Mouse (Mus musculus) heart, embryonic 16.5 days (tissue): ENCODE results near the gene Cdrt4. TPM values are rescaled to one million over a fixed set of nuclear protein-coding genes. Genes with fewer than 3 reads are reported as not detected.

Experiments used
- ATAC-seq: fragments of 200-750 bp; cut with Nextera tagmentation; replicated peaks from 2 replicates; pipeline ENCODE4 v1.8.0; 2017; ENCODE audit warnings: moderate number of reproducible peaks; ENCODE audit not compliant: insufficient read depth, low FRiP score; ENCODE audit errors: extremely low read depth
- H3K27ac ChIP-seq: fragments of 300-500 bp; sonication (generic); 2 replicates; pipeline ENCODE4 v1.5.1; 2014; ENCODE audit warnings: mild to moderate bottlenecking, low read length, control low read depth, moderate library complexity
- H3K27me3 ChIP-seq: fragments of 300-500 bp; sonication (generic); 2 replicates; pipeline ENCODE4 v1.6.1; 2014; ENCODE audit warnings: low read length, mixed read lengths; ENCODE audit not compliant: control insufficient read depth, insufficient read depth
- H3K36me3 ChIP-seq: fragments of 300-500 bp; sonication (generic); 2 replicates; pipeline ENCODE4 v1.6.1; 2014; ENCODE audit not compliant: control insufficient read depth, insufficient read depth
- H3K4me1 ChIP-seq: fragments of 300-500 bp; sonication (generic); 2 replicates; pipeline ENCODE4 v1.6.1; 2014; ENCODE audit warnings: low read length, mixed read lengths; ENCODE audit not compliant: control insufficient read depth, insufficient read depth
- H3K4me2 ChIP-seq: fragments of 300-500 bp; sonication (generic); 2 replicates; pipeline ENCODE4 v1.6.1; 2014; ENCODE audit warnings: low read depth, mild to moderate bottlenecking, control low read depth, low read length
- H3K4me3 ChIP-seq: fragments of 300-500 bp; sonication (generic); 2 replicates; pipeline ENCODE4 v1.5.1; 2014; ENCODE audit warnings: mild to moderate bottlenecking, control low read depth, low read length
- H3K9ac ChIP-seq: fragments of 300-500 bp; sonication (generic); 2 replicates; pipeline ENCODE4 v1.6.1; 2014; ENCODE audit warnings: low read length, control low read depth
- H3K9me3 ChIP-seq: fragments of 300-500 bp; sonication (generic); replicated peaks from 2 replicates; pipeline ENCODE4 v1.6.1; 2016; ENCODE audit warnings: low read length; ENCODE audit not compliant: control insufficient read depth
- WGBS: fragments of 180-500 bp; shearing (Covaris S2); extraction: QIAGEN DNeasy Blood & Tissue Kit; methylation state at CpG from one replicate; pipeline ENCODE4 v1.1.7; 2014; 5-methylcytosine and 5-hydroxymethylcytosine counted together
- polyA plus RNA-seq: library from polyadenylated mRNA; unstranded; fragments of >200 nt; fragmentation: Nextera tagmentation; extraction: Ambion mirVana; gene quantifications from 2 replicates; pipeline ENCODE4 v1.2.1, GENCODE M21; 2015

The Cdrt4 gene
- polyA plus RNA-seq, 1 experiment from 2014 or later = 0.41 TPM

DNA sequence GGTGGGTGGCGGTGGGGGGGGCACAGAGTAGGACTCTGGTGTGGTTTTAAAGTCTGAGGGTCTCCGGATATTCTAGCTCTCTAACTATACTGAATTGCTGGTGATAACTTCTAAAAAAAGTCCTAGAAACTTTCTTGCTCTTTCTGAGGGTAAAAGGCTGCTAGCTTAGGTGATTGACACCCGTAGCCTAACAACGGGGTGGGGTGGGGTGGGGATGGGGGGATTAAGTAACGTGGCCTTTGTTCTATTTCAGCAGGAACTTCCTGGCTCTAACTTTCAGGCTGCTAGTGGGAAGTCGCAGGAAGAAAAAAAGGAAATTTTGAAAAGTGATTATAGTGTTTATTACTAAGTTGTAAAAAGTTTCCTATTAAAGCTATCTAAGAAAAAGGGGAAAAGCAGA, 4.8 kb downstream of the Cdrt4 start:
- whole genome bisulfite sequencing = 51% methylated on average over 6 of the region's 6 CpGs
- Histone ChIP-seq H3K4me2 (no peak overlapping the region), H3K9me3 (no peaks in the 10 kb centered on the region), H3K27ac (no peak overlapping the region), H3K4me1 (no peaks in the 10 kb centered on the region), H3K4me3 (no peak overlapping the region), H3K9ac (no peak overlapping the region), H3K36me3 (no peaks in the 10 kb centered on the region), H3K27me3 (no peaks in the 10 kb centered on the region)
- no peak for ATAC-seq

DNA sequence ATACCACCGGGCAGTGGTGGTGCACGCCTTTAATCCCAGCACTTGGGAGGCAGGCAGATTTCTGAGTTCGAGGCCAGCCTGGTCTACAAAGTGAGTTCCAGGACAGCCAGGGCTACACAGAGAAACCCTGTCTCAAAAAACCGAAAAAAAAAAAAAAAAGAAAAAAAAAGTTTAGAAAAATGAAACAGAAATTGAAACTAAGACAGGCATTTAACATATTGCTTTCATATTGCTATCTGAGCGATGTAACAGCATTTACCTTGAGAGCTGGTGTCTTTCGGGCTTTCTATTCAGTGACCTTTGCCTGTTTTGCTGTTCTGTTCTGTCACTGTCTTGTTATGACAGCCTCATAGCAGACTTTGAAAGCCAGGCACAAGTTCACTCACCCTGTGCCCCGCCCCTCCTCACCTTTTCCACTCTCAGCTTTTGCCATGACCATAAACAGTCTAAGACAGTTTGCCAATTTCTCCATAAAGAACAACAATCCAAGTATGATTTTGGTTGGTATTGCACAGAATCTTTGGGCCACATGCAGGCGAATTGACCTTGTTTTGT, 6.7 kb downstream of the Cdrt4 start:
- no peaks in the 10 kb centered on the region for H3K4me1 ChIP-seq
- H3K4me3 ChIP-seq = no peak overlapping the region
- H3K27ac ChIP-seq = no peak overlapping the region
- H3K4me2 ChIP-seq = no peak overlapping the region
- 75% methylated on average over 8 of the region's 8 CpGs for WGBS
- no peaks in the 10 kb centered on the region for H3K27me3 ChIP-seq
- H3K9ac ChIP-seq = no peak overlapping the region
- no peaks in the 10 kb centered on the region for H3K36me3 ChIP-seq
- no peaks in the 10 kb centered on the region for H3K9me3 ChIP-seq
- ATAC-seq = no peak

DNA sequence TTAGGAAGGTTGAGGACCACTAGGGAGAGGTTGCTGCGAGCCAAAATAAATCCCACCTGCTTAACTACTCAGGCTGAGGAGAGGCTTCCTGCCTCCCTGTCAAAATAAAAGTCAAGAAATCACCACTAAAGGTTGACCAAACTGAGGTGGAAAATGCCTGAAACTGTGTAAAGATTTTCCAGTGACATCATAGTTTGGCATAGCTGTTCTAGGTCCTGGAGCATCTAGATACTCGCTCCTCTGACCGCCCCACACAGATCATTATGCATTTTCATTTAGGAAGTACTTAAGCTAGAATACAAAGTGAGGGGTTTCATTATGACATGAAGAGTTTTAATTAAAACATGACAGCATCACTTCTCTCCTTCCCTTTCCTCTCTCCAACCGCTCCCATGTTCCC, 12.3 kb downstream of the Cdrt4 start:
- Histone ChIP-seq H3K4me2 (no peak overlapping the region), H3K36me3 (no peaks in the 10 kb centered on the region), H3K27me3 (no peaks in the 10 kb centered on the region), H3K4me3 (no peak overlapping the region), H3K27ac (no peak overlapping the region), H3K9ac (no peak overlapping the region), H3K9me3 (no peaks in the 10 kb centered on the region), H3K4me1 (peaks cover 16% of the 10 kb centered on the region)
- no peak for ATAC-seq
- WGBS = 64% methylated on average over 4 of the region's 4 CpGs

DNA sequence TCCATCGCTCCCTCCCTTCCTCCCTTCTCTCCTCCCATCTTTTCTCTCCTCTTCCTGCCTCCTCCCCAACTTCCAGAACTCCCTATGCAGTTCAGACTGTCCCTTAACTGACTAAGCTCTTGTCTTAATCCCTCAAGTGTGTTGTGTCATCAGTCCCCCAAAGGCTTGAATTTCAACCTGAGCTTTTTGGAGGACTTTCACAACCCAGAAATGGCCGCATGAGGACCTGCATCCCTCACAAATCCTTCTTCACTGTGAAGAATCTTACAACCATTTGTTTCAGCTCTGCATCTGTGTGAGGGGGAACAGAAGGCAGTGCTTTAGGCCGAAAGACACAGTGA, 15.4 kb downstream of the Cdrt4 start:
- ATAC-seq = no peak
- peak overlapping the region; percentile 90 for H3K27ac ChIP-seq
- peak overlapping the region; percentile 59 for H3K4me2 ChIP-seq
- WGBS = 56% methylated on average over 3 of the region's 3 CpGs
- H3K36me3 ChIP-seq = no peaks in the 10 kb centered on the region
- H3K4me1 ChIP-seq = peaks cover 16% of the 10 kb centered on the region
- no peaks in the 10 kb centered on the region for H3K9me3 ChIP-seq
- peak overlapping the region; percentile 69 for H3K9ac ChIP-seq
- peak overlapping the region; percentile 40 for H3K4me3 ChIP-seq
- no peaks in the 10 kb centered on the region for H3K27me3 ChIP-seq

DNA sequence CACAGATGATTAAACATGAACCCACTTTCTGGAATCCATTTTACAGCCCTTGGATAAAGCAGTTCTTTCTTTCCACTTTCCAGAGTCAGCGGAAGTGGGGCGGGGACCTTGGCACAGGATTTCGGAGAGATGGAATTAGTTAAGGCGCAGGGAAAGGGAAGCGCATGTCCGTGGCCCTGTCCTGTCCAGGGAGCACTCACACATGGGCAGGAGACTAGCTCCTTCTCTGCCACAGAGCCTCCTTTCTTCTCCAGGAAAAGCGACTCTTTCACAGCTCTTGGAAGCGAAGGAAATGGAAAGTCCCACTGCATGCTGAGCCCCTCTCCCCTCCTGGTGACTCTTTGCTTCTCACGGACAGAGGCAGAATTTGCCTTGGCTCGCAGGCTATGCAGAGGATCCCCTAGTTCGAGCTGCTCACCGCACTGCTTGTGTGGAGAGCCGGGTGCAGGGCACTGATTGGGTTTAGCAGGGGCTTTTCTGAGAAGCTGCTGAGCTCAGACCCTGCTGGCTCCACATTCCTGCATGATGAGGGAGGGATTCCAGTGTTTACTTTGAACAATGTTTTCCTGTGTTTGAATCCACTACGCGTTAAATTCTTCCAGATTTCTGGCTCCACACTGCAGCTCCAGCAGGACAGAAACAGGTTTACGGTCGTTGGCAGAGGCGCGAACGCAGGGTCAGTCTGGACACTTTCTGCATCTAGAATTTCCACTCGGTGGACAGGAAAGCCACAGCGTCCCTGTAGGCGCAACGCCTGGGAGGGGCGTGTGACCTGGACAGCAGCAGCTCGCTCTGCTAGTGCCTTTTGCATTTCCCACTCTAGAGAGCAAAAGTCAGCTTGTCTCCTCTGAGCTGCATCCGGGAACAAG, 16.0 kb downstream of the Cdrt4 start:
- WGBS = 5% methylated on average over 27 of the region's 27 CpGs
- ATAC-seq = peak; percentile 77
- H3K36me3 ChIP-seq = no peaks in the 10 kb centered on the region
- peak overlapping the region; percentile 40 for H3K4me3 ChIP-seq
- peaks cover 16% of the 10 kb centered on the region for H3K4me1 ChIP-seq
- peak overlapping the region; percentile 69 for H3K9ac ChIP-seq
- peak overlapping the region; percentile 90 for H3K27ac ChIP-seq
- H3K27me3 ChIP-seq = no peaks in the 10 kb centered on the region
- peak overlapping the region; percentile 59 for H3K4me2 ChIP-seq
- H3K9me3 ChIP-seq = no peaks in the 10 kb centered on the region

DNA sequence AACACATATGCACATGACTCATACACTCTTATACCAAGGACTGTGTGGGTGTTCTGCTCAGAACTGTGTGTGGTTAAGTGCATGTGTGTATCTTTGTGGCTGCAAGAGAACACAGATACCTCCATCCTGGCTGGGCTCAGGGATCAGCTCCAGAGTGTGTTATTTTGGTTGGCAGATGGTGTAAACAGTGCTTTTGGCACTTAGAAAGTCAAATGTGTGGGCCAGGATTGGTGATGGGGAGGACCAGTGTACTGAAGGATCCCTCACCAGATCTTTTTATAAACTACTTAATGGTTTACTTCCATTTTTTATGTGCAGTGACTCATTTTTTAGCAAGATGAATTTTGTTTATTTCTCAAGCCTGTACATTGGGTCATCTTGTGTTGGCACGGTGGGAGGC, 26.2 kb downstream of the Cdrt4 start:
- peaks cover 9% of the 10 kb centered on the region for H3K4me1 ChIP-seq
- H3K36me3 ChIP-seq = no peaks in the 10 kb centered on the region
- no peak for ATAC-seq
- peaks cover 6% of the 10 kb centered on the region for H3K9me3 ChIP-seq
- H3K4me3 ChIP-seq = no peak overlapping the region
- H3K27ac ChIP-seq = no peak overlapping the region
- H3K27me3 ChIP-seq = no peaks in the 10 kb centered on the region
- WGBS = 80% methylated on average over 1 of the region's 1 CpGs
- H3K9ac ChIP-seq = no peak overlapping the region
- no peak overlapping the region for H3K4me2 ChIP-seq

DNA sequence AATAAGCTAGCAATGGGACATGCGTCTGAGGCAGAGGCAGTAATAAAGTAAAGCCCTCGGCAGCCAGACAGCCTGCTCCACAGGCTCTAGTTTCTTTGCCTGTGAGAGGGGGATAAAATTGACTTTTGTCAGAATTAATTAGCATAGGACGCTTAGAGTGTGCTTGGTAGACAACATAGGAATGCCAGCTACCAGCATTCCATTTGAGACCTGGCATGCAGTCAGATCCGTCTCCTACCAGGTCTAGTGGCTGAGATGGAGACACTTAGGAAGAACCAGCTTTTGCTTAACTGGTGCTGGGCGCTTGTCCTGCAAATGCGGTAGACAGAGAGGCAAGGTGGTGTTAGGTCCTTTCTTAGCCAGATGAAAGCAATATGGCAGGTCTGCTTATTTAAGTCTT, 27.9 kb downstream of the Cdrt4 start:
- Histone ChIP-seq H3K27ac (0 out of 2 replicates have a peak overlapping the region, but pooled peaks have one; percentile 21), H3K9me3 (peaks cover 6% of the 10 kb centered on the region), H3K9ac (no peak overlapping the region; the same call in 1 of the 2 replicates), H3K4me1 (peaks cover 9% of the 10 kb centered on the region), H3K36me3 (no peaks in the 10 kb centered on the region), H3K4me2 (no peak overlapping the region), H3K4me3 (no peak overlapping the region), H3K27me3 (no peaks in the 10 kb centered on the region)
- 0 out of 2 replicates have a peak, but pooled peaks have one; percentile 32 for ATAC-seq
- 48% methylated on average over 6 of the region's 6 CpGs for WGBS

DNA sequence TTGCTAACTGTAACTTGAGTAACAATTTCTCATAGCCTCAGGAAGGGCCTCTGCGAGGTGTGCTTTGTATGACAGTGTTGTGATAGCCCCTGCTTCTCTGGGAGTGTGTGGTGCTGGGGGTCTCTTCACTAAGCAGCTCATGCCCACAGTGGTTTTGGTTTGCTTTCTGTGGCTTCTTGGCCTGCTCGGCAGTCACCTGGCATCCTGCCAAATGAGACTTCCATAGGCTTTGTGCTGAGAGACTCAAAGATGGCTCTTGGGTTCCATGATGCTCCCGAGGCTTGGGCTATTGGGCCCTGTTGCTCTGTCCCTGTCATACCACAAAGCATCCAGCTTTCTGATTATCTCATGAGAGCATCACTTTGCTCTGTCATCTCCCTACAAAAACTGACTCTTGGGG, 30.7 kb downstream of the Cdrt4 start:
- H3K27me3 ChIP-seq = no peaks in the 10 kb centered on the region
- H3K9ac ChIP-seq = no peak overlapping the region
- ATAC-seq = no peak
- peaks cover 13% of the 10 kb centered on the region for H3K4me1 ChIP-seq
- no peaks in the 10 kb centered on the region for H3K36me3 ChIP-seq
- WGBS = 64% methylated on average over 3 of the region's 3 CpGs
- no peak overlapping the region for H3K4me2 ChIP-seq
- H3K4me3 ChIP-seq = no peak overlapping the region
- H3K9me3 ChIP-seq = peaks cover 6% of the 10 kb centered on the region
- H3K27ac ChIP-seq = no peak overlapping the region

DNA sequence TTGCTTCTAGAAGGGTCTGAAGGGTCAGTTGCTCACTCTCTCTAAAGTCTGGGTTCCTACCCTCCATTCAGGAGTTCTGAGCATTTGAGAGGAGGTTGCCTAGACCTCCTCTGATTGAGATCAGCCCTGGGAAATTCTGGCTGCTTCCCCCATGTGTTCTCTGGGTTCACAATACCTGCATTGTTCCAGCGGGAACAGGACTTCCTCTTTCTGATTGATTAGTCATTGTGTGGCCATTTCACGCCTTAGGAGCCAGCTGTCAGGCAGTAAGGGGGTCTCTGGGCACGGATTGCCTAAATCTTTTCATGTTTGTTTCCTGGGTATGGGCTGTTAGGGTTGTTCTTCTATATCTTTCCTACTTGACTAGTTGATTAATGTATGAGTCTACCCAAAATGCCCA, 32.8 kb downstream of the Cdrt4 start:
- Histone ChIP-seq H3K9me3 (peaks cover 6% of the 10 kb centered on the region), H3K27ac (no peak overlapping the region), H3K4me2 (no peak overlapping the region), H3K4me3 (no peak overlapping the region), H3K36me3 (no peaks in the 10 kb centered on the region), H3K9ac (no peak overlapping the region), H3K4me1 (peaks cover 9% of the 10 kb centered on the region), H3K27me3 (no peaks in the 10 kb centered on the region)
- no peak for ATAC-seq
- 36% methylated on average over 3 of the region's 3 CpGs for WGBS
